Mouse (Mus musculus): ENCODE measurements at regions not wholly inside any gene's neighbourhood (a gene's known extent, or its start where the extent isn't known, plus 50 kb on each side); places are given as distances from the start of the nearest gene placed in this dataset.

GRCm38 (mm10) chr4:94186997-94187396, 369.3 kb upstream of the Gm10306 start:
- peak; percentile 36; the same call in 1 of the 2 replicates for TF ChIP-seq MAX (IDR thresholded peaks at IDR 0.05; ENCODE audit: low read length)
- TF ChIP-seq CHD2 (IDR thresholded peaks at IDR 0.05; ENCODE audit: low read length) = 0 out of 2 replicates have a peak, but pooled peaks have one; percentile 26
- no peak for TF ChIP-seq KAT2A (conservative IDR thresholded peaks at IDR 0.05; ENCODE audit: low read depth, low read length)
- no peak for TF ChIP-seq CTCF (IDR thresholded peaks at IDR 0.05 in 2 of 3, conservative IDR thresholded peaks at IDR 0.05 in 1 of 3; ENCODE audit: control insufficient read depth in 1 of 3, insufficient read depth in 1 of 3, low read depth in 2 of 3, low read length in 3 of 3, poor library complexity in 1 of 3, severe bottlenecking in 1 of 3)
- TF ChIP-seq JUND (IDR thresholded peaks at IDR 0.05; ENCODE audit: low read depth, low read length) = 0 out of 2 replicates have a peak, but pooled peaks have one; percentile 17
- 0 out of 2 replicates have a peak, but pooled peaks have one; percentile 35 for TF ChIP-seq MXI1 (IDR thresholded peaks at IDR 0.05; ENCODE audit: low read depth, low read length)
- peak; percentile 45; the same call in 1 of the 2 replicates for TF ChIP-seq TCF12 (IDR thresholded peaks at IDR 0.05; ENCODE audit: low read depth, low read length)
- peak; percentile 22; the same call in 1 of the 2 replicates for TF ChIP-seq RCOR1 (IDR thresholded peaks at IDR 0.05; ENCODE audit: low read depth, low read length)
- TF ChIP-seq MYC (IDR thresholded peaks at IDR 0.05; ENCODE audit: low read depth, low read length) = no peak
- no peak for TF ChIP-seq MAZ (IDR thresholded peaks at IDR 0.05; ENCODE audit: low read depth, low read length)
- TF ChIP-seq GATA1 (IDR thresholded peaks at IDR 0.05; ENCODE audit: low read depth, low read length) = peak; percentile 14; the same call in 1 of the 2 replicates
- TF ChIP-seq ZKSCAN1 (IDR thresholded peaks at IDR 0.05; ENCODE audit: low read depth, low read length) = no peak
- TF ChIP-seq EP300 (IDR thresholded peaks at IDR 0.05; ENCODE audit: low read depth in 1 of 2, low read length in 2 of 2) = peak; percentile 63 to 65; a peak in 3 of 4 replicates
- peak; percentile 71; the same call in 1 of the 2 replicates for TF ChIP-seq ETS1 (IDR thresholded peaks at IDR 0.05; ENCODE audit: low read depth, low read length)
- Histone ChIP-seq H3K79me2 (ENCODE audit: control insufficient read depth, insufficient read depth, low read length, poor library complexity) (no peaks in the 10 kb centered on the region), H3K4me1 (ENCODE audit: control insufficient read depth in 1 of 2, insufficient read depth in 2 of 2, low read length in 2 of 2) (peaks cover 8% of the 10 kb centered on the region in 2 experiments; a peak in 3 of 4 replicates), H3K27ac (ENCODE audit: control insufficient read depth, low read depth, low read length) (no peak overlapping the region), H3K36me3 (ENCODE audit: control insufficient read depth in 1 of 2, insufficient read depth in 2 of 2, low read length in 2 of 2) (peaks cover 0 to 11% of the 10 kb centered on the region in 2 experiments; a peak in 2 of 4 replicates), H3K4me3 (ENCODE audit: control insufficient read depth in 1 of 2, insufficient read depth in 1 of 2, low read depth in 2 of 2, low read length in 2 of 2) (peak overlapping the region in 1 of 2 experiments; percentile 28; a peak in 1 of 4 replicates), H3K9ac (ENCODE audit: control insufficient read depth, low read depth, low read length, poor library complexity, severe bottlenecking) (no peak overlapping the region), H3K27me3 (ENCODE audit: control insufficient read depth in 1 of 2, insufficient read depth in 2 of 2, low read length in 2 of 2) (no peaks in the 10 kb centered on the region), H3K9me3 (replicated peaks; ENCODE audit: insufficient read depth, low read length) (no peaks in the 10 kb centered on the region)
- peak; percentile 54 for DNase-seq (ENCODE audit: low read depth, low spot score)

- H3K9me3 ChIP-seq (replicated peaks; ENCODE audit: insufficient read depth, low read length) = no peaks in the 10 kb centered on the region
- no peak overlapping the region for H3K9ac ChIP-seq (ENCODE audit: control insufficient read depth, low read depth, low read length, poor library complexity, severe bottlenecking)
- H3K36me3 ChIP-seq (ENCODE audit: control insufficient read depth in 1 of 2, insufficient read depth in 2 of 2, low read length in 2 of 2) = peaks cover 0 to 11% of the 10 kb centered on the region in 2 experiments; a peak in 2 of 4 replicates
- no peak overlapping the region for H3K27ac ChIP-seq (ENCODE audit: control insufficient read depth, low read depth, low read length)
- H3K79me2 ChIP-seq (ENCODE audit: control insufficient read depth, insufficient read depth, low read length, poor library complexity) = no peaks in the 10 kb centered on the region
- no peak for TF ChIP-seq KAT2A (conservative IDR thresholded peaks at IDR 0.05; ENCODE audit: low read depth, low read length)
- peak; percentile 91 for TF ChIP-seq TCF12 (IDR thresholded peaks at IDR 0.05; ENCODE audit: low read depth, low read length)
- TF ChIP-seq TAL1 (IDR thresholded peaks at IDR 0.05; ENCODE audit: low read length) = peak; percentile 26; the same call in 1 of the 2 replicates
- TF ChIP-seq MAX (IDR thresholded peaks at IDR 0.05; ENCODE audit: low read length) = no peak
- no peak for TF ChIP-seq NRF1 (IDR thresholded peaks at IDR 0.05; ENCODE audit: insufficient read depth, low read depth, low read length, poor library complexity, severe bottlenecking)
- TF ChIP-seq EP300 (IDR thresholded peaks at IDR 0.05; ENCODE audit: low read depth in 1 of 2, low read length in 2 of 2) = peak; percentile 53 to 80
- 0 out of 2 replicates have a peak, but pooled peaks have one; percentile 36 for TF ChIP-seq RCOR1 (IDR thresholded peaks at IDR 0.05; ENCODE audit: low read depth, low read length)
- TF ChIP-seq ZC3H11A (IDR thresholded peaks at IDR 0.05; ENCODE audit: low read depth, low read length) = no peak
- TF ChIP-seq ZKSCAN1 (IDR thresholded peaks at IDR 0.05; ENCODE audit: low read depth, low read length) = no peak
- TF ChIP-seq GATA1 (IDR thresholded peaks at IDR 0.05; ENCODE audit: low read depth, low read length) = peak; percentile 65
- TF ChIP-seq ETS1 (IDR thresholded peaks at IDR 0.05; ENCODE audit: low read depth, low read length) = peak; percentile 74
- peaks cover 8% of the 10 kb centered on the region in 2 experiments; a peak in 3 of 4 replicates for H3K4me1 ChIP-seq (ENCODE audit: control insufficient read depth in 1 of 2, insufficient read depth in 2 of 2, low read length in 2 of 2)
- no peaks in the 10 kb centered on the region for H3K27me3 ChIP-seq (ENCODE audit: control insufficient read depth in 1 of 2, insufficient read depth in 2 of 2, low read length in 2 of 2)
- no peak overlapping the region for H3K4me3 ChIP-seq (ENCODE audit: control insufficient read depth in 1 of 2, insufficient read depth in 1 of 2, low read depth in 2 of 2, low read length in 2 of 2)
- peak; percentile 48 for DNase-seq (ENCODE audit: low read depth, low spot score)
These were observed 368.0 kb upstream of the Gm10306 start for GRCm38 (mm10) chr4:94188354-94188753.
